Mouse (Mus musculus) cerebellum, adult 2 months (tissue): ENCODE measurements around the gene Mepe.

Source experiments
- CTCF ChIP-seq: fragments of 200-500 bp; IDR thresholded peaks from 2 replicates; pipeline ENCODE4 v1.5.1; 2011; ENCODE audit warnings: low read depth, mild to moderate bottlenecking, control low read depth, low read length, moderate library complexity, borderline replicate concordance; ENCODE audit not compliant: insufficient read depth
- POLR2A ChIP-seq: fragments of 200-500 bp; IDR thresholded peaks from 2 replicates; pipeline ENCODE4 v1.6.1; 2011; ENCODE audit warnings: low read length, control low read depth, borderline replicate concordance; ENCODE audit not compliant: insufficient read depth

- TF ChIP-seq CTCF (no peak), POLR2A (no peak)
Measured at GRCm38 (mm10) chr5:104359257-104359656, 34.1 kb downstream of the Mepe start.
